Mouse (Mus musculus): ENCODE results near the gene Nat8.
"Not testable (repeated sequence)": the region's sequence is repeated elsewhere in the genome, so short reads cannot be mapped to it uniquely, and the experiment has no call there.

The Nat8 gene

GRCm38 (mm10) chr6:85835104-85835503 is 3.2 kb upstream of the Nat8 start:
- DNase-seq: not testable (repeated sequence)

DNA sequence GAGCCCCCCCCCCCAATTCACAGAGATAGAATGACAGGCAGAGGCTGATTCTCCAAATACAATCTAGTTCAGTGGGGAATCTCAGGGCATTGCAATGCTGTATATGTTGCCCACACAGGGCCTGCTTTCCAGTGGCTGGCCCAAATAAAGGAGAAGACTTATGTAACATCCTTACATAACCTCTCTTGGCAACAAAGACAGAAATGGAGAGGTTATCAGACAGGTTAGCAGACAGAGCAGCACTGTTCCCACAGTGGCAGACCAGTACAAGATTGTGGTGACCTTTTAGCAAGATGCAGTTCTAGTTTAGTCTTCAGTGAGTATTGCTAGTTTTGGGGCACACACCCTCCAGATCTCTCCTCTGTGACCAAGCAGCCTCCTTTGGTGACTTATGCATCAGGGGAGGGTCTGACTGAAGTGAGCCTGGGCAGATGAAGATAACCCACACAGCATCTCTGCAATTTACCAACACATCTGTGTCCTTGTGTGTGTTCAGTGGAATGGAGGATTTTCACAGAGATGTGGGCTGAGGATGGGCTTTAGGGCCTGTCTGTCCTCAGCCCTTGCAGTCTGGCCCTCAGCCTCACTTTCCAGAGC is 2.7 kb upstream of the Nat8 start:
- DNase-seq: not testable (repeated sequence)

- no peak for DNase-seq
Observed at GRCm38 (mm10) chr6:85829462-85829861, 2.4 kb downstream of the Nat8 start.

DNA sequence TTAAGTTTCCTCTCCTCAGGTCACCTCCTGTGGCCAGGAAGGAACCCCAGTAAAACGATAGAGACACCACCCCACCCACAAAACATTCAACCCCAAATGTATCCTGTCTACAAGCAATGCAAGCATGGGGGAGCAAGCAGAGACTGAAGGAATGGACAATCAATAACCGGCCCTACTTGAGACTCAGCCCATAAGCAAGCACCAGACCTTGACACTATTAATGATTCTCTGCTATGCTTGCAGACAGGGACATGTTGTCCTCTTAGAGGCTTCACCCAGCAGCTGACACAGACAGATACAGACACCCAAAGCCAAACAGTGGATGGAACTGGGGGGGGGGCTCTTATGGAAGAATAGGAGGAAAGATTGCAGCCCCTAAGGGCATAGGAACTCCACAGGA is 6.0 kb downstream of the Nat8 start:
- DNase-seq: no peak

- no peak for DNase-seq
Observed at GRCm38 (mm10) chr6:85823382-85824090, 8.3 kb downstream of the Nat8 start.

- no peak for DNase-seq
Observed at GRCm38 (mm10) chr6:85822286-85822685, 9.6 kb downstream of the Nat8 start.

GRCm38 (mm10) chr6:85820837-85821236 is 11.0 kb downstream of the Nat8 start, which contains the start of the genes Nat8f6 and Nat8f5:
Gene Nat8f6, minus strand, starts transcription at chr6:85820954.
Gene Nat8f5, minus strand, starts transcription at chr6:85820972.
- DNase-seq: no peak

DNA sequence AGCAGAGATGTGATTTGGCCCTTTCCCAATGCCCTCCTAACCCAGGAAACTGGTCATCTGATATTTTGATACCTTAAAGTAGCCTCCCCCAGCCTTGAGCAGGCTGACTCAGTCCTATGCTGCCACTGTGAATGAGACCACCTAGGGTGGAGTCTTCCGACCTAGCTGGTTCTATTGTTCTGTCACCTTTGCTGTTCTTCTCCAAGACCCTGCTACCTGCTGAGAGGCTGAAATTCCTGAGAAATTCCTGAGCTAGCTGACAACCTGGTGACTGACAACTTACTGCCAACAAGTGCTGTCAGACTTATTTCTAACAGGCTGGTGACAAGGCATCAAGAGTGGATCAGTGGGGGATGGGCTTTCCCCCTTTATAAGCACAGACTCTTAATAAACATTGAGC is 13.5 kb downstream of the Nat8 start:
- DNase-seq: no peak

DNA sequence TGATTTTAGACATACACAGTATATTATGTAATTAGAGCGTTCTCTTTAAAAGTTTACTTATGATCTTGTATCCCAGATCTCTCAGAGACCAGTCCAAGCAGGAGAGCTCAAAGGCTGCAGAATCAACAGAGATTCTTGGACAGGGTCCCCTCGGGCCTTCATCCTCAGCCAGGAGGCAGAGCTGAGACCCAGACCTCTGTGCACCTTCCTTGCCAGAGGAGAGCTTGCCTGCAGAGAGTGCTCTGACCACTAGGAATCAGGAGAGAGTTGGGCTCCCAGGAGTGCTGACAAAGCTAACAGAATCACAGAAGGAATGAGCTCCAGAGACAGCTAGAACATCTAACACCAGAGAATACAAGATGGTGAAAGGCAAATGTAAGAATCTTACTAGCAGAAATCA is 18.5 kb downstream of the Nat8 start:
- no peak for DNase-seq

DNA sequence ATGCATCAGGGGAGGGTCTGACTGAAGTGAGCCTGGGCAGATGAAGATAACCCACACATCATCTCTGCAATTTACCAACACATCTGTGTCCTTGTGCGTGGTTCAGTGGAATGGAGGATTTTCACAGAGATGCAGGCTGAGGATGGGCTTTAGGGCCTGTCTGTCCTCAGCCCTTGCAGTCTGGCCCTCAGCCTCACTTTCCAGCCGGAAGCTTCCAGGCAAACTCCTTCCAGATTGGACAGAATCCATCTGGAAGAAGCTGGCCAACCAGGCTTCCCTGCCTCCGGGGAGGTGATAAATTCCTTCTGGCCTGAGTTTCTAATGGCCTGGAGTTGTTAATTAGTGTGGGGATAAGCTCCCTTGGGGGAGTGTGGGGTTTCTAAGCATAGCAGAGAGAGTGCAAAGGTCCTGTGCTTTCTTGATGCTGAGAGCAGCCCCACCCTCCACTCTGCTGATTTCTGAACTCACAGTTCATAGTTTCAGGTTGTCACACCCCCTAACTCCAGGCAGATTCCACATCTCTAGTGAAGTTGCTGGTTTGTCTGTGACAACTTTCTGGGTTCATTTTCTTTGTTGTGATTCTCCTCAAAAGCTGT is 20.8 kb downstream of the Nat8 start:
- not testable (repeated sequence) for DNase-seq

DNA sequence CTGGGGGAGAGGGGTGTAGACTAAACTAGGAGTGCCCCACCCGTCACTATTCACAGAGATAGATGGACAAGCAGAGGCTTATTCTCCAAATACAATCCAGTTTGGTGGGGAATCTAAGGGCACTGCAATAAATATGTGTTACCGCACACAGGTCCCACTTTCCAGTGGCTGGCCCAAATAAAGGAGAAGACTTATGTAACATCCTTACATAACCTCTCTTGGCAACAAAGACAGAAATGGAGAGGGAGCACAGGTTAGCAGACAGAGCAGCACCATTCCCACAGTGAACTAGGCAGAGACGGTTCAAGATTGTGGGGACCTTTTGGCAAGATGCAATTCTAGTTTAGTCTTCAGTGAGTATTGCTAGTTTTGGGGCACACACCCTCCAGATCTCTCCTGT is 21.4 kb downstream of the Nat8 start:
- not testable (repeated sequence) for DNase-seq

- DNase-seq: not testable (repeated sequence)
Observed at GRCm38 (mm10) chr6:85809784-85810183, 22.1 kb downstream of the Nat8 start.

- peak; percentile 55 for DNase-seq
Observed at GRCm38 (mm10) chr6:85803180-85803579, 28.7 kb downstream of the Nat8 start.

Data from kidney, adult 18-20 months (tissue).